Mouse (Mus musculus): ENCODE measurements around the gene Olfr1095. TPM values are rescaled to one million over a fixed set of nuclear protein-coding genes. Genes with fewer than 3 reads are reported as not detected.

The Olfr1095 gene
- polyA plus RNA-seq (2014; fragmentation: Nextera tagmentation; extraction: Ambion mirVana), result not detected in 2 replicates

- Histone ChIP-seq H3K4me3 (ENCODE audit: low read depth, low read length) (no peak within 1 kb of the TSS), H3K9ac (no peak within 1 kb of the TSS), H3K9me3 (ENCODE audit: low read depth, low read length) (no peaks in the 10 kb centered on the region), H3K4me2 (no peak within 1 kb of the TSS), H3K36me3 (ENCODE audit: insufficient read depth) (no peaks in the 10 kb centered on the region), H3K27ac (ENCODE audit: low read depth) (no peak within 1 kb of the TSS), H3K27me3 (ENCODE audit: insufficient read depth, low read length) (no peaks in the 10 kb centered on the region), H3K4me1 (ENCODE audit: insufficient read depth) (no peaks in the 10 kb centered on the region)
- TF ChIP-seq CTCF (IDR thresholded peaks at IDR 0.05; ENCODE audit: low read depth), result no peak
- WGBS, result 83% methylated on average over 3 of the region's 3 CpGs
- no peak for ATAC-seq (ENCODE audit: insufficient read depth)
- DNase-seq, result no peak
Measured at GRCm38 (mm10) chr2:86851596-86851995, at the start of gene Olfr1095. TSS of gene Olfr1095 (minus strand) at chr2:86851696.

GRCm38 (mm10) chr2:86892116-86892515, 40.6 kb upstream of the Olfr1095 start, which contains the start of gene Olfr1097:
TSS of gene Olfr1097 (minus strand) at chr2:86892216.
- ATAC-seq (ENCODE audit: insufficient read depth), result no peak
- Histone ChIP-seq H3K4me1 (ENCODE audit: insufficient read depth) (no peaks in the 10 kb centered on the region), H3K9ac (no peak within 1 kb of the TSS), H3K4me3 (ENCODE audit: low read depth, low read length) (no peak within 1 kb of the TSS), H3K27ac (ENCODE audit: low read depth) (no peak within 1 kb of the TSS), H3K4me2 (no peak within 1 kb of the TSS), H3K27me3 (ENCODE audit: insufficient read depth, low read length) (no peaks in the 10 kb centered on the region), H3K9me3 (ENCODE audit: low read depth, low read length) (no peaks in the 10 kb centered on the region), H3K36me3 (ENCODE audit: insufficient read depth) (no peaks in the 10 kb centered on the region)
- no peak for DNase-seq
- no peak for TF ChIP-seq CTCF (IDR thresholded peaks at IDR 0.05; ENCODE audit: low read depth)
- WGBS, result 88% methylated on average over 1 of the region's 1 CpGs

GRCm38 (mm10) chr2:86874702-86875101, 23.2 kb upstream of the Olfr1095 start, which contains the start of gene Gm13723:
TSS of gene Gm13723 (minus strand) at chr2:86874802.
- ATAC-seq (ENCODE audit: insufficient read depth), result no peak
- Histone ChIP-seq H3K9ac (no peak within 1 kb of the TSS), H3K36me3 (ENCODE audit: insufficient read depth) (no peaks in the 10 kb centered on the region), H3K27me3 (ENCODE audit: insufficient read depth, low read length) (no peaks in the 10 kb centered on the region), H3K4me1 (ENCODE audit: insufficient read depth) (no peaks in the 10 kb centered on the region), H3K27ac (ENCODE audit: low read depth) (no peak within 1 kb of the TSS), H3K4me2 (no peak within 1 kb of the TSS), H3K4me3 (ENCODE audit: low read depth, low read length) (no peak within 1 kb of the TSS), H3K9me3 (ENCODE audit: low read depth, low read length) (no peaks in the 10 kb centered on the region)
- DNase-seq, result peak; percentile 1
- TF ChIP-seq CTCF (IDR thresholded peaks at IDR 0.05; ENCODE audit: low read depth), result no peak
- 32% methylated on average over 1 of the region's 1 CpGs for WGBS

GRCm38 (mm10) chr2:86824363-86824762, 27.1 kb downstream of the Olfr1095 start, which contains the start of gene Olfr1094:
TSS of gene Olfr1094 (plus strand) at chr2:86824663.
- H3K4me2 ChIP-seq, result no peak within 1 kb of the TSS
- TF ChIP-seq CTCF (IDR thresholded peaks at IDR 0.05; ENCODE audit: low read depth), result no peak
- ATAC-seq (ENCODE audit: insufficient read depth) (no peak), DNase-seq (no peak)
- no peaks in the 10 kb centered on the region for H3K9me3 ChIP-seq (ENCODE audit: low read depth, low read length)
- no peak within 1 kb of the TSS for H3K4me3 ChIP-seq (ENCODE audit: low read depth, low read length)
- no peak within 1 kb of the TSS for H3K9ac ChIP-seq
- no peak within 1 kb of the TSS for H3K27ac ChIP-seq (ENCODE audit: low read depth)
- H3K36me3 ChIP-seq (ENCODE audit: insufficient read depth), result no peaks in the 10 kb centered on the region
- no peaks in the 10 kb centered on the region for H3K4me1 ChIP-seq (ENCODE audit: insufficient read depth)
- no peaks in the 10 kb centered on the region for H3K27me3 ChIP-seq (ENCODE audit: insufficient read depth, low read length)

GRCm38 (mm10) chr2:86809918-86810317, 41.6 kb downstream of the Olfr1095 start, which contains the start of gene Olfr141:
TSS of gene Olfr141 (minus strand) at chr2:86810018.
- Histone ChIP-seq H3K36me3 (ENCODE audit: insufficient read depth) (no peaks in the 10 kb centered on the region), H3K27me3 (ENCODE audit: insufficient read depth, low read length) (no peaks in the 10 kb centered on the region), H3K4me2 (no peak within 1 kb of the TSS), H3K4me3 (ENCODE audit: low read depth, low read length) (no peak within 1 kb of the TSS), H3K27ac (ENCODE audit: low read depth) (no peak within 1 kb of the TSS), H3K4me1 (ENCODE audit: insufficient read depth) (no peaks in the 10 kb centered on the region), H3K9ac (no peak within 1 kb of the TSS), H3K9me3 (ENCODE audit: low read depth, low read length) (no peaks in the 10 kb centered on the region)
- ATAC-seq (ENCODE audit: insufficient read depth), result no peak
- DNase-seq, result no peak
- no peak for TF ChIP-seq CTCF (IDR thresholded peaks at IDR 0.05; ENCODE audit: low read depth)

Other genes starting within 250 kb of the Olfr1095 start
- gene Olfr1084, start 212.0 kb downstream of the Olfr1095 start, polyA plus RNA-seq (2014; fragmentation: Nextera tagmentation; extraction: Ambion mirVana), result not detected in 2 replicates
- gene Olfr1085, start 189.7 kb downstream of the Olfr1095 start, polyA plus RNA-seq (2014; fragmentation: Nextera tagmentation; extraction: Ambion mirVana), result not detected in 2 replicates
- gene Olfr1086, start 171.6 kb downstream of the Olfr1095 start, polyA plus RNA-seq (2014; fragmentation: Nextera tagmentation; extraction: Ambion mirVana), result not detected in 2 replicates
- not detected in 2 replicates for gene Olfr1087, start 153.3 kb downstream of the Olfr1095 start, polyA plus RNA-seq (2014; fragmentation: Nextera tagmentation; extraction: Ambion mirVana)
- not detected in 2 replicates for gene Olfr1089, start 118.0 kb downstream of the Olfr1095 start, polyA plus RNA-seq (2014; fragmentation: Nextera tagmentation; extraction: Ambion mirVana)
- not detected in 2 replicates for gene Olfr1090, start 92.7 kb downstream of the Olfr1095 start, polyA plus RNA-seq (2014; fragmentation: Nextera tagmentation; extraction: Ambion mirVana)
- gene Olfr1093, start 69.2 kb downstream of the Olfr1095 start, polyA plus RNA-seq (2014; fragmentation: Nextera tagmentation; extraction: Ambion mirVana), result not detected in 2 replicates
- gene Olfr141, start 41.7 kb downstream of the Olfr1095 start, polyA plus RNA-seq (2014; fragmentation: Nextera tagmentation; extraction: Ambion mirVana), result not detected in 2 replicates
- gene Olfr1094, start 27.0 kb downstream of the Olfr1095 start, polyA plus RNA-seq (2014; fragmentation: Nextera tagmentation; extraction: Ambion mirVana), result not detected in 2 replicates
- not detected in 2 replicates for gene Gm13723, start 23.1 kb upstream of the Olfr1095 start, polyA plus RNA-seq (2014; fragmentation: Nextera tagmentation; extraction: Ambion mirVana)
- gene Olfr1097, start 40.5 kb upstream of the Olfr1095 start, polyA plus RNA-seq (2014; fragmentation: Nextera tagmentation; extraction: Ambion mirVana), result not detected in 2 replicates
- not detected in 2 replicates for gene Olfr1098, start 72.8 kb upstream of the Olfr1095 start, polyA plus RNA-seq (2014; fragmentation: Nextera tagmentation; extraction: Ambion mirVana)
- gene Olfr1099, start 109.0 kb upstream of the Olfr1095 start, polyA plus RNA-seq (2014; fragmentation: Nextera tagmentation; extraction: Ambion mirVana), result not detected in 2 replicates
- not detected in 2 replicates for gene Olfr1100, start 128.3 kb upstream of the Olfr1095 start, polyA plus RNA-seq (2014; fragmentation: Nextera tagmentation; extraction: Ambion mirVana)
- gene Olfr1101, start 139.5 kb upstream of the Olfr1095 start, polyA plus RNA-seq (2014; fragmentation: Nextera tagmentation; extraction: Ambion mirVana), result not detected in 2 replicates
- gene Olfr1102, start 146.7 kb upstream of the Olfr1095 start, polyA plus RNA-seq (2014; fragmentation: Nextera tagmentation; extraction: Ambion mirVana), result not detected in 2 replicates
- gene Olfr1104, start 175.4 kb upstream of the Olfr1095 start, polyA plus RNA-seq (2014; fragmentation: Nextera tagmentation; extraction: Ambion mirVana), result not detected in 2 replicates
- gene Olfr1105, start 184.8 kb upstream of the Olfr1095 start, polyA plus RNA-seq (2014; fragmentation: Nextera tagmentation; extraction: Ambion mirVana), result not detected in 2 replicates
- not detected in 2 replicates for gene Olfr1106, start 200.6 kb upstream of the Olfr1095 start, polyA plus RNA-seq (2014; fragmentation: Nextera tagmentation; extraction: Ambion mirVana)
- not detected in 2 replicates for gene Olfr1107, start 224.1 kb upstream of the Olfr1095 start, polyA plus RNA-seq (2014; fragmentation: Nextera tagmentation; extraction: Ambion mirVana)
- not detected in 2 replicates for gene Olfr1109, start 244.3 kb upstream of the Olfr1095 start, polyA plus RNA-seq (2014; fragmentation: Nextera tagmentation; extraction: Ambion mirVana)